Mouse (Mus musculus): Measurements from ENCODE around the gene Entr1.

The Entr1 gene

GRCm38 (mm10) chr2:26342609-26343490 lies 46.3 kb downstream of the Entr1 start:
- DNase-seq = peak; percentile 62 to 89

GRCm38 (mm10) chr2:26342044-26342443 lies 47.1 kb downstream of the Entr1 start:
- peak; percentile 68 to 81 for DNase-seq

- DNase-seq = peak; percentile 24 to 72
Observed at GRCm38 (mm10) chr2:26341510-26341981, 47.6 kb downstream of the Entr1 start.

- peak; percentile 66 to 70 for DNase-seq
Observed at GRCm38 (mm10) chr2:26339204-26339551, 49.9 kb downstream of the Entr1 start.

- no peak for DNase-seq
Observed at GRCm38 (mm10) chr2:26338302-26339203, 50.6 kb downstream of the Entr1 start.
